Mouse (Mus musculus) gastrocnemius, postnatal 25 days (tissue): ENCODE measurements around the gene Zcchc24. TPM values are rescaled to one million over a fixed set of nuclear protein-coding genes. Genes with fewer than 3 reads are reported as not detected.

ENCODE experiments used
- DNase-seq: peaks from one replicate; pipeline ENCODE4 v3.0.0; 2022
- total RNA-seq, 2 experiments: library from RNA; stranded (reverse); gene quantifications; 1 replicate in 1 of 2; 2 replicates in 1 of 2; pipeline ENCODE4 v1.2.3; 2021

Zcchc24 gene
- total RNA-seq, 2 experiments from 2014 or later = 41.5 to 45.0 TPM

- no peak for DNase-seq
Observed at GRCm38 (mm10) chr14:25780601-25781000, 11.8 kb upstream of the Zcchc24 start.

GRCm38 (mm10) chr14:25776294-25776693 is 7.5 kb upstream of the Zcchc24 start:
- DNase-seq = no peak

- peak; percentile 50 for DNase-seq
Observed at GRCm38 (mm10) chr14:25774100-25774499, 5.3 kb upstream of the Zcchc24 start.

- no peak for DNase-seq
Observed at GRCm38 (mm10) chr14:25773039-25773438, 4.2 kb upstream of the Zcchc24 start.

- DNase-seq = no peak
Observed at GRCm38 (mm10) chr14:25769626-25770306, 927 bp upstream of the Zcchc24 start.

GRCm38 (mm10) chr14:25768261-25768893 is 462 bp downstream of the Zcchc24 start:
- DNase-seq = peak; percentile 77

- peak; percentile 55 for DNase-seq
Observed at GRCm38 (mm10) chr14:25767725-25768203, 1.1 kb downstream of the Zcchc24 start.

- DNase-seq = no peak
Observed at GRCm38 (mm10) chr14:25766441-25766840, 2.4 kb downstream of the Zcchc24 start.

GRCm38 (mm10) chr14:25765921-25766320 is 2.9 kb downstream of the Zcchc24 start:
- DNase-seq = no peak

- DNase-seq = no peak
Observed at GRCm38 (mm10) chr14:25765146-25765545, 3.7 kb downstream of the Zcchc24 start.

GRCm38 (mm10) chr14:25761184-25761583 is 7.7 kb downstream of the Zcchc24 start:
- DNase-seq = no peak

GRCm38 (mm10) chr14:25759981-25760537 is 8.8 kb downstream of the Zcchc24 start:
- no peak for DNase-seq

- DNase-seq = peak; percentile 55
Observed at GRCm38 (mm10) chr14:25759551-25759950, 9.3 kb downstream of the Zcchc24 start.

GRCm38 (mm10) chr14:25757917-25758316 is 10.9 kb downstream of the Zcchc24 start:
- peak; percentile 48 for DNase-seq

GRCm38 (mm10) chr14:25756385-25756990 is 12.4 kb downstream of the Zcchc24 start:
- DNase-seq = no peak

- no peak for DNase-seq
Observed at GRCm38 (mm10) chr14:25755541-25755940, 13.3 kb downstream of the Zcchc24 start.

- DNase-seq = no peak
Observed at GRCm38 (mm10) chr14:25754531-25755484, 14.0 kb downstream of the Zcchc24 start.

GRCm38 (mm10) chr14:25753021-25753420 is 15.8 kb downstream of the Zcchc24 start:
- DNase-seq = peak; percentile 86

GRCm38 (mm10) chr14:25751067-25751466 is 17.8 kb downstream of the Zcchc24 start:
- no peak for DNase-seq

GRCm38 (mm10) chr14:25750448-25751015 is 18.3 kb downstream of the Zcchc24 start:
- peak; percentile 70 for DNase-seq
